Mouse (Mus musculus): ENCODE data around the gene Tgm3.
A peak's percentile ranks its signal among the peaks of the same experiment; 100 is the strongest.

The Tgm3 gene

DNA sequence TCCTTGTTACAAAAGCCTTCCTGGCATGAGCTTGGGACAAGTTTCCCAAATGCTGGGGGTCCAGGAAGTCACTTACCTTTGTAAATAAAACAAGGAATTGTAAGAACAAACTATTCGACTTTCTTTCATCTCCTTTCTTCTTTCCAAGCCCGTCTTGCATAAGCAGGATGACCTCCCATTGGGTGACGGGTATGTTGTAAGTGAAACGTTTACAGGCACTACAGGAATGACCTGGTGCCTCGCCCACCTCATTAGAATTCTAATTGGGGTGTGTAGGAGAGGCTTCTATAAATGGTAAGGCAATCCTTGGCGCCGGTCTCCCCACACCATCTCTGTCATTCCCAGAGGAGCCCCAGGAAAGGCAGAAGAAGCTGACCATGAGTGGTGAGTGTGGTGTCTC is at the start of gene Tgm3:
Gene Tgm3, plus strand, starts transcription at position 324 of the 400 bp plus-strand sequence.
- DNase-seq (ENCODE audit: low spot score in 2 of 2), result no peak

- DNase-seq (ENCODE audit: low spot score in 2 of 2), result no peak
Measured at GRCm38 (mm10) chr2:129980608-129981007, 31.5 kb upstream of the Tgm3 start.

GRCm38 (mm10) chr2:129987527-129988045 is 24.6 kb upstream of the Tgm3 start:
- DNase-seq (ENCODE audit: low spot score in 2 of 2), result no peak

GRCm38 (mm10) chr2:129989646-129990045 is 22.5 kb upstream of the Tgm3 start:
- no peak for DNase-seq (ENCODE audit: low spot score in 2 of 2)

DNA sequence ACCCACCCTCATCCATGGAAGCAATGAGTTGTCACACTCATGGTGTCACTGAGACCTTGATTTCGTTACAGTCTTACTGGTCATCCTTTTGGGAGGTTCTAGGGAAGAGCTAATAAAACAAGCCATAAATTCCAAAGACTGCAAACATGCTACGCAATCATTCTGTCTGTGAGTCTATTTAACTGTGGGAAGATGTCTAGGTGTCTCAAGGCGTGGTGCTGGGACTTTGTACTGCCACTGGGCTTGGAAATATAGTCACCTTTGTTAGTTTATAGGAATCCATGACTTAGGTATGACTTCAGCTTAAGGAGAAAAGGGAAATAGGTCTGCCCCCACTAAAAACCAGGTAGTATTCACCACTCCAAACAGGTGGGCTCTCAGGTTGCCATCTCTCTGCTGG is 17.7 kb upstream of the Tgm3 start:
- no peak for DNase-seq (ENCODE audit: low spot score in 2 of 2)

DNA sequence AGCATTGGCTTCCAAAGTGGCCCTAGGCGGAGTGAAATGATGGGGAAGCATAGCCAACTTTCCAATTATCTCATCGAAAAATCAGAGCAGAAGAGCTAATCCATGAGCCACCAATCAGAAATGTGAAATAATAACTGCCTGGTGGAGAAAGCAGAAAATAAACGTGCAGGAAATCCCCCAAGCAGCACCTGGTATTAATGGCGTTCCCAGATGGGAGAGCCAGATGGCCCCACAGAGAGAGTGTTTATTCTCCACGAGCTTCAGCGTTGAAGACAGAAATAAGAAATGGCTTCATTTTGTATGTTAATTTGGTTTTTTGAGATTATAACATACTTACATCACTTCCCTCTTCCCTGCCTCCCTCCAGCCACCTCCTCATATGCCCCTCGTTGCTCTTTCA is 13.7 kb upstream of the Tgm3 start:
- DNase-seq (ENCODE audit: low spot score in 2 of 2), result peak in 1 of 2 experiments; percentile 75

GRCm38 (mm10) chr2:129999296-129999695 is 12.9 kb upstream of the Tgm3 start:
- no peak for DNase-seq (ENCODE audit: low spot score in 2 of 2)

- DNase-seq (ENCODE audit: low spot score in 2 of 2), result no peak
Measured at GRCm38 (mm10) chr2:130000601-130001000, 11.5 kb upstream of the Tgm3 start.

DNA sequence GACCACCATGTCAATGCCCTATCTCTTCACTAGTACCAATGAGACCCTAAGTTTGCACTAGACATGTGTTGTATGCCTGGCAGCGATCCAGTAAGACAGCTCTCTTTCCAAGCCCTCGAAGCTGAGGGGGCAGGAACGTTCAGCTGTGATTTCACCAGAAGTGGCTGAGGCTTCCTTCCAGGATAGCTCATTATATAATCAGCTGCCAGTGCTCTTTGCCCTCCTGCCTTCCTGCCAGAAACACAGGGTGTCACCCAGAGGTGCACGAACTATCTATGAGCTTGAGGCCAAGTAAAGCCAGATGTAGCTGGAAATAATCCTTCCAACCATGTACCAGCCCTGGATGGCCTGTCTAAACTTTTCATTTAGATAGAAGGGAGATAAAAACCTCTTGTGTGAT is 8.1 kb upstream of the Tgm3 start:
- no peak for DNase-seq (ENCODE audit: low spot score in 2 of 2)

GRCm38 (mm10) chr2:130009371-130009770 is 2.8 kb upstream of the Tgm3 start:
- DNase-seq (ENCODE audit: low spot score in 2 of 2), result no peak

- no peak for DNase-seq (ENCODE audit: low spot score in 2 of 2)
Measured at GRCm38 (mm10) chr2:130013646-130014045, 1.5 kb downstream of the Tgm3 start.

DNA sequence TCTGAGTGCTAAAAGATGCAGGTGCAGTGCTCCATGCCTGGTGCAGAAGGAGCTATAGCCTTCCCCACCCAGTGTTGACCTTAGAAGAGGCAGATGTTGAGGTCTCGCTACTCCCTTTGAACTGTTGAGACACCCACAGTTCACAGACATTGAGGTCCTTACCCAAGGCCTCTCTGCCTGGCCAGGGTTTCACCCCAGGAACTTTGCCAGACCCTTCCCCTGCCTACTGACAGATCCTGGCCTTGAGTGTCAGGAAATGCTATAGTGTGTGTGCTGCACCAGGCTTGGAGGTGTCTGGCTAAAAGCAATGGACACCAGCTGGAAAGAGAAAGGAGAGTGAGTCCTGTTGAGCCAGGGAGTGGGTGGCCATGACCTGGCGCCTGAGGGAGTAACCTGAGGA is 3.0 kb downstream of the Tgm3 start:
- no peak for DNase-seq (ENCODE audit: low spot score in 2 of 2)

DNA sequence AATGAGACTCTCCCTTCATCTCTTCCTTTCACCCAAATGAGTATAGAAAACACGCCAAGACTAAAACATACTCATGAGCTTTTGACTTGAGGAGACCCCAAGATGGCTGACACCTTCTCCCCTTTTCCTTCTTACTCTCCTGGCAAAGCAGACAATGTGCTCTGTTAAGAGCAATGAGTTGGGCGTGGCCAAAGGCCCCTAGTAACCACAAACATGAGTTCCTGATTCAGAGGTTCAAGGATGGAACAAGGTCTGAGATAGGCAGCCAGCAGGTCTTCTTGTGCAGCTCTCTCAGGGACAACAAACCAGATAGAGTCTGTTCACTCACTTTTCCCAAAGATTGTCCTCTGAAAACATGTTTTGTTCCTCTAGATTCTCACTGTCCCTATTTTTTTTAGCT is 5.9 kb downstream of the Tgm3 start:
- no peak for DNase-seq (ENCODE audit: low spot score in 2 of 2)

DNA sequence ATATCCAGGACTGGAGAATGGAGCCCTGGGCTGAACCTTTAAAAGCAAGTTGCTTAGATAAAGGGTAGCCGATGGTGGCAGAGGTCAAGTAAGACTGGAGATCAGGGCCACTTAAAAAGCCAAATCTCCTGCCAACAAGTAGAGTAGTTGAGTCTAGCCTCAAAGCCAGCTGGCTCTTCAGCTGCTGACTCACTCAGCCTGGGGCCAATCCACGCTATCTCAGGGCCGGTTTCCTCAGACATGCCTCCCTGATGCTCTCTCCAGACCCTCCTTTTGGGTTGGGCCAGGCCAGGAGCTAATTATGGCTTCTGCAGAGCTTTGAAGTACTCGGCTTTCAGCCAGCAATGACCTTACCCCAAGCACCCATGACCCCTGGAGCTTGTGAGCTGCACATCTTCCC is 15.7 kb downstream of the Tgm3 start:
- DNase-seq (ENCODE audit: low spot score in 2 of 2), result no peak

DNA sequence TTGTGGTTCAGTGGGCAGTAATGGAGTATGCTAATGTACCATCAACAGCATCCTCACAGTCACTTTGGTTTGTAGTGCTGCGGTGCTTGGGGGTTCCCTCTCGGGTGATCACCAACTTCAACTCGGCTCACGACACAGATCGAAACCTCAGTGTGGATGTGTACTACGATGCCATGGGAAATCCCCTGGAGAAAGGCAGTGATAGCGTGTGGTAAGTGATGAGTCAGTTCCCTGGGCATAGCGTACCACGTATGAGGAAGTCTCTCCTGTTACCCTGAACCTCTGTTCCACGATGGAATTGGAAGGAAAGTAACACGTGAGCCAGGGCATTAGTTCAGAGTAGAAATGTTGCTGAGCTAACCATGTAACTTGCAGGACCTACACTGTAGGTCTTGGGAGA is 17.7 kb downstream of the Tgm3 start:
- DNase-seq (ENCODE audit: low spot score in 2 of 2), result no peak

- no peak for DNase-seq (ENCODE audit: low spot score in 2 of 2)
Measured at GRCm38 (mm10) chr2:130032661-130033060, 20.5 kb downstream of the Tgm3 start.

- no peak for DNase-seq (ENCODE audit: low spot score in 2 of 2)
Measured at GRCm38 (mm10) chr2:130036846-130037245, 24.7 kb downstream of the Tgm3 start.

- DNase-seq (ENCODE audit: low spot score in 2 of 2), result no peak
Measured at GRCm38 (mm10) chr2:130038971-130039370, 26.8 kb downstream of the Tgm3 start.

DNA sequence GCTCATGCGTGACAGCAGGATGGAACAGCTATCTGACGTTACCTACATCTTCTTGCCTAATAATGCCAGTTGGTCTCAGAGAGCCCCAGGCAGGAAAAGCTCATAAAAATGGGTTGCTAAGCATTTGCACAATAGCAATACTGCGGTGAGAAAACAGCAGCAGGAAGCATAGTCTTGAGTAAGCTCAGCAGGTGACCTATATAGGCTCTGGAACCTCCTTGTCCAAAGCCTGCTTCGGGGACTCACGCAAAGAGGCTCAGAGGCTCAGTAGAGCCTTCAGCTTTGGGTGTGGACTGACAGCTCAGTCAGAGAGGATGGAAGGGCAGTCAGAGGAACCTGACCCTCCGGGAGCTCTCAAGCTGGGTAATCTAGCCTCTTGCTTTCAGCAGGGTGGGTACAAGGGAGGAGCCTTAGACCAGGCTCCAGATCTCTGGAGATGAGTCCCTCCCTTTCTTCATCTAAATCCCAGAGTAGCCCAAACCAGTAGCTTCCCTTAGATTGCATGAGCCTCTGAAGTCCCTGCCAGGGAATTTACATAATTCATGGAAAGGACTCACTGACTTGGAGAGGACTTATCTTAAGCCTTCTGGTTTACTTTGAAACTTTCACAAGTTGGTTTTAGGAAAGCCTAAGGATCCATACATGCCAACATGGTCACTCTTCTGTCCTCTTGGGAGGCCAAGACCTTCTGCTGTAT is 28.2 kb downstream of the Tgm3 start:
- DNase-seq (ENCODE audit: low spot score in 2 of 2), result no peak

- DNase-seq (ENCODE audit: low spot score in 2 of 2), result no peak
Measured at GRCm38 (mm10) chr2:130043835-130044234, 31.7 kb downstream of the Tgm3 start.

DNA sequence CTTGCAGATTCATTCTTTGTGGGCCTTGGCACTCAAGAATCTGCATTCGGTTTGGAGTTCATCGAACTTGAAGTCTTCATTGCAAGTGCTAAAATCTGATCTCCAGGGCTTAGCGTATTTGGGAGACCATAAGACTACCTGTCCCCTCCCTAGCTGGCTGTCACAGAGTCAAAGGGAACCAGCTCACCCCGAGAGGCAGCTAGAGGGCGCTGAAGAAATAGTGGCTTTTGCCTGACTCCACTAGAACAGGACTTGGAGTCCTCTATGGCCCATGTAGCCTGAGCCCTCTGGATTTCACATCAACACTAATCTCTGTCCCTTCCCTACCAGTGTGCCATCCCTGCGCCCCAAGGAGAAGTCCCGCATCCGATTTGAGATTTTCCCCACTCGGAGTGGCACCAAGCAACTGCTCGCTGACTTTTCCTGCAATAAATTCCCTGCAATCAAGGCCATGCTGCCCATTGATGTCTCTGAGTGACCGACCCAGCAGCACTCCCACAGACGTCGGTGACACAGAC is 35.8 kb downstream of the Tgm3 start:
- no peak for DNase-seq (ENCODE audit: low spot score in 2 of 2)

- no peak for DNase-seq (ENCODE audit: low spot score in 2 of 2)
Measured at GRCm38 (mm10) chr2:130048792-130049191, 36.6 kb downstream of the Tgm3 start.

GRCm38 (mm10) chr2:130058149-130058548 is 46.0 kb downstream of the Tgm3 start:
- DNase-seq (ENCODE audit: low spot score in 2 of 2), result no peak

- DNase-seq (ENCODE audit: low spot score in 2 of 2), result peak in 1 of 2 experiments; percentile 58
Measured at GRCm38 (mm10) chr2:130068228-130068627, 56.1 kb downstream of the Tgm3 start.

Data from left cerebral cortex, adult 9 months (tissue).